In genomic region chr7:63321951-63322710, GRCm38 (mm10) we compare ENCODE assay signal across 9 mouse cellular contexts.
DNase-seq lines count a peak whose midpoint lies in the region; ATAC-seq and TF ChIP-seq lines count a peak whose summit lies in the region.
"Had no signal": no experiment of that assay in that cellular context is flagged by ENCODE, and none has a peak within 500 bp of the region (broad histone marks: within the 10 kb centered on the region; RNA-seq: fewer than 3 reads in every experiment).

No protein-coding gene starts in this region.

- no peaks in the 10 kb centered on the region for H3K9me3 ChIP-seq in heart, postnatal 0 days (replicated peaks; ENCODE audit: control insufficient read depth, low read length)
- no peaks in the 10 kb centered on the region for H3K9me3 ChIP-seq in heart, embryonic 10.5 days
- H3K9me3 ChIP-seq in MEL (replicated peaks; ENCODE audit: insufficient read depth, low read length): no peaks in the 10 kb centered on the region
- no peaks in the 10 kb centered on the region for H3K9me3 ChIP-seq in neural tube, embryonic 14.5 days (ENCODE audit: control insufficient read depth, low read length)
- H3K9me3 ChIP-seq: limb, embryonic 15.5 days had no signal

- no peaks in the 10 kb centered on the region for H3K36me3 ChIP-seq in heart, postnatal 0 days (replicated peaks; ENCODE audit: control insufficient read depth, insufficient read depth, low read length)
- no peaks in the 10 kb centered on the region for H3K36me3 ChIP-seq in heart, embryonic 10.5 days
- H3K36me3 ChIP-seq in MEL (ENCODE audit: control insufficient read depth in 1 of 2, insufficient read depth in 2 of 2, low read length in 2 of 2): no peaks in the 10 kb centered on the region
- no peaks in the 10 kb centered on the region for H3K36me3 ChIP-seq in neural tube, embryonic 14.5 days (ENCODE audit: control insufficient read depth, insufficient read depth, low read length)
- H3K36me3 ChIP-seq: limb, embryonic 15.5 days had no signal

- no peak overlapping the region for H3K9ac ChIP-seq in heart, postnatal 0 days (replicated peaks; ENCODE audit: low read depth, low read length)
- H3K9ac ChIP-seq in MEL (ENCODE audit: control insufficient read depth, low read depth, low read length, poor library complexity, severe bottlenecking): no peak overlapping the region
- H3K9ac ChIP-seq in neural tube, embryonic 14.5 days (replicated peaks; ENCODE audit: low read depth, low read length): no peak overlapping the region
- H3K9ac ChIP-seq: limb, embryonic 15.5 days had no signal

- H3K4me3 ChIP-seq in heart, postnatal 0 days (ENCODE audit: low read depth, low read length): no peak overlapping the region
- H3K4me3 ChIP-seq in heart, embryonic 10.5 days: no peak overlapping the region
- H3K4me3 ChIP-seq in MEL (ENCODE audit: control insufficient read depth in 1 of 2, insufficient read depth in 1 of 2, low read depth in 2 of 2, low read length in 2 of 2): no peak overlapping the region
- H3K4me3 ChIP-seq in neural tube, embryonic 14.5 days (ENCODE audit: low read depth, low read length): no peak overlapping the region
- H3K4me3 ChIP-seq: limb, embryonic 15.5 days had no signal

- peak; percentile 30 for TF ChIP-seq RAD21 in MEL (IDR thresholded peaks at IDR 0.05; ENCODE audit: low read depth, low read length)

- WGBS in heart, postnatal 0 days: 26% methylated on average over 11 of the region's 11 CpGs
- 37% methylated on average over 11 of the region's 11 CpGs for WGBS in heart, embryonic 10.5 days
- 41% methylated on average over 11 of the region's 11 CpGs for WGBS in neural tube, embryonic 14.5 days

- DNase-seq in heart, postnatal 0 days (ENCODE audit: low spot score): no peak
- DNase-seq in heart, embryonic 10.5 days (ENCODE audit: low spot score): no peak
- DNase-seq in MEL (ENCODE audit: low read depth, low spot score): peak; percentile 13
- DNase-seq in cerebellum, postnatal 10 days: peak; percentile 83 to 90
- peak; percentile 72 to 88 for DNase-seq in frontal cortex, postnatal 36 days (ENCODE audit: low spot score in 2 of 2)
- peak; percentile 69 to 78 for DNase-seq in left cerebral cortex, adult 18-20 months (ENCODE audit: low spot score in 2 of 2)
- no peak for DNase-seq in yolk sac, embryonic 10.5 days (ENCODE audit: low spot score)

- H3K4me2 ChIP-seq in heart, postnatal 0 days (ENCODE audit: low read depth, low read length): no peak overlapping the region
- no peak overlapping the region for H3K4me2 ChIP-seq in neural tube, embryonic 14.5 days (ENCODE audit: low read depth, low read length)
- H3K4me2 ChIP-seq: limb, embryonic 15.5 days had no signal

- peak; percentile 48 for TF ChIP-seq CTCF in heart, postnatal 0 days (IDR thresholded peaks at IDR 0.05; ENCODE audit: low read depth)
- TF ChIP-seq CTCF in MEL (IDR thresholded peaks at IDR 0.05 in 2 of 3, conservative IDR thresholded peaks at IDR 0.05 in 1 of 3; ENCODE audit: control insufficient read depth in 1 of 3, insufficient read depth in 1 of 3, low read depth in 2 of 3, low read length in 3 of 3, poor library complexity in 1 of 3, severe bottlenecking in 1 of 3): peak in 2 of 3 experiments; percentile 40 to 51; a peak in 3 of 6 replicates

- H3K4me1 ChIP-seq in heart, postnatal 0 days (ENCODE audit: control insufficient read depth, insufficient read depth): no peaks in the 10 kb centered on the region
- H3K4me1 ChIP-seq in heart, embryonic 10.5 days: no peaks in the 10 kb centered on the region
- H3K4me1 ChIP-seq in MEL (ENCODE audit: control insufficient read depth in 1 of 2, insufficient read depth in 2 of 2, low read length in 2 of 2): no peaks in the 10 kb centered on the region
- H3K4me1 ChIP-seq in neural tube, embryonic 14.5 days (ENCODE audit: control insufficient read depth, insufficient read depth, low read length): no peaks in the 10 kb centered on the region
- H3K4me1 ChIP-seq: limb, embryonic 15.5 days had no signal

- H3K79me2 ChIP-seq in MEL (ENCODE audit: control insufficient read depth, insufficient read depth, low read length, poor library complexity): no peaks in the 10 kb centered on the region

- no peak overlapping the region for H3K27ac ChIP-seq in heart, postnatal 0 days (ENCODE audit: low read depth)
- no peak overlapping the region for H3K27ac ChIP-seq in heart, embryonic 10.5 days
- no peak overlapping the region for H3K27ac ChIP-seq in MEL (ENCODE audit: control insufficient read depth, low read depth, low read length)
- no peak overlapping the region for H3K27ac ChIP-seq in neural tube, embryonic 14.5 days (ENCODE audit: low read depth, low read length)
- H3K27ac ChIP-seq: limb, embryonic 15.5 days had no signal

- no peak for ATAC-seq in heart, postnatal 0 days (ENCODE audit: insufficient read depth, low read depth)
- ATAC-seq in neural tube, embryonic 14.5 days (ENCODE audit: low read depth): peak; percentile 47

- H3K27me3 ChIP-seq in heart, postnatal 0 days (ENCODE audit: control insufficient read depth, insufficient read depth, low read length): no peaks in the 10 kb centered on the region
- H3K27me3 ChIP-seq in heart, embryonic 10.5 days (ENCODE audit: insufficient read depth, poor library complexity, severe bottlenecking): no peaks in the 10 kb centered on the region
- no peaks in the 10 kb centered on the region for H3K27me3 ChIP-seq in MEL (ENCODE audit: control insufficient read depth in 1 of 2, insufficient read depth in 2 of 2, low read length in 2 of 2)
- H3K27me3 ChIP-seq in neural tube, embryonic 14.5 days (ENCODE audit: control insufficient read depth, insufficient read depth, low read length): no peaks in the 10 kb centered on the region
- H3K27me3 ChIP-seq: limb, embryonic 15.5 days had no signal

- no peak for TF ChIP-seq EP300 in heart, postnatal 0 days (IDR thresholded peaks at IDR 0.05; ENCODE audit: low read depth)
- TF ChIP-seq EP300 in MEL (IDR thresholded peaks at IDR 0.05; ENCODE audit: low read depth in 1 of 2, low read length in 2 of 2): no peak

- no peak for TF ChIP-seq POLR2A in MEL (IDR thresholded peaks at IDR 0.05; ENCODE audit: control insufficient read depth in 1 of 2, insufficient read depth in 1 of 2, low read depth in 1 of 2, low read length in 2 of 2, poor library complexity in 1 of 2)

TF ChIP-seq in MEL, 35 proteins besides CTCF, POLR2A, EP300 and RAD21:
- peak; percentile 48; the same call in 1 of the 2 replicates for TF ChIP-seq GATA1 (IDR thresholded peaks at IDR 0.05; ENCODE audit: low read depth, low read length)
- no peak for TF ChIP-seq ZKSCAN1 (IDR thresholded peaks at IDR 0.05; ENCODE audit: low read depth, low read length)
TF ChIP-seq in MEL: peak in this region for 1.

Comparison
In these comparisons a context has a peak if more than half of its experiments do, and no peak if none do; other contexts are left out.
1. DNase-seq: peak in MEL (single experiment), cerebellum, postnatal 10 days (2 of 2), frontal cortex, postnatal 36 days (2 of 2) and left cerebral cortex, adult 18-20 months (2 of 2); none in heart, postnatal 0 days (single experiment), heart, embryonic 10.5 days (single experiment) and yolk sac, embryonic 10.5 days (single experiment).